Mouse (Mus musculus) thymus, adult 2 months (tissue): ENCODE measurements at regions not wholly inside any gene's neighbourhood (a gene's known extent, or its start where the extent isn't known, plus 50 kb on each side); places are given as distances from the start of the nearest gene placed in this dataset.

Experiments used
- CTCF ChIP-seq: fragments of 200-500 bp; IDR thresholded peaks from 2 replicates; pipeline ENCODE4 v1.5.1; 2012; ENCODE audit warnings: mild to moderate bottlenecking, control low read depth, low read length, moderate library complexity, borderline replicate concordance; ENCODE audit not compliant: control insufficient read depth, poor library complexity, insufficient read depth; ENCODE audit errors: extremely low read depth
- POLR2A ChIP-seq: fragments of 200-500 bp; IDR thresholded peaks from 2 replicates; pipeline ENCODE4 v1.6.1; 2012; ENCODE audit warnings: mild to moderate bottlenecking, low read length, control low read depth, moderate library complexity; ENCODE audit not compliant: control insufficient read depth, poor library complexity, insufficient read depth; ENCODE audit errors: extremely low read depth

GRCm38 (mm10) chr13:44376160-44376488 lies 353.1 kb upstream of the Jarid2 start:
- TF ChIP-seq CTCF, result no peak
- TF ChIP-seq POLR2A, result no peak
